Mouse (Mus musculus) frontal cortex, postnatal 36 days (tissue): ENCODE results near the gene Fadd.

Experiments used
- DNase-seq, 2 experiments: peaks; one replicate each; pipeline ENCODE4 v3.0.0; 2022; ENCODE audit warnings: low spot score in 2 of 2

Fadd gene

DNA sequence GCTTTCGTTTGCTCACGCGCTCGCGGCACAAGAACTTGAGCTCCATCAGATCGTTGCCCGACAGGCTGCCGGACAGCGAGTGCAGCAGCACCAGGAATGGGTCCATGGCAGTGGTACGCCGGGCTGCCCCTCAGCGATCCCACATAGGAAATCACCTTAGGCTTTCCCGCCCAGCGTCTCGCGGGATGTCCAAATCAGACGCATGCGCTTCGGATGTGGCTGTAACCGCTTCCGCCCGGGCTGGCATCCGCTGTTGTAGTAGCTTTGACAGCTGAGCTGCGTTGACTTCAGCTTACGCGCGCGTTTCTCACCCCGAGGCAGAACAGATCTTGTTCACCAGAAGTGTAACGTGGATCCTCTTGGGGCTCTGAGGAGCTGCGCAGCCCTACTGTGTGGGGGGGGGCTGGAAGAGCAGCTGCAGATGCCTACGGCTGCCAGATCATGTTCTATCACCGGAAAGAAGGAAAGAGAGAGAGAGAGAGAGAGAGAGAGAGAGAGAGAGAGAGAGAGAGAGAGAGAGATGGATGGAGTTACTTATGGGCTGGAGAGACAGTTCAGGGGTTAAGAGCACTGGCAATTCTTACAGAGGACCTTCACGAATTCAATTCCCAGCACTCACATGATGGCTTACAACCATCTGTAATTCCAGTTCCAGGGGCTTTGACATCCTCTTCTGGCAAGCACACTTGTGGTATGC, at the start of gene Fadd:
Gene Fadd (minus strand): TSS at position 180 of the 697 bp plus-strand sequence.
- peak; percentile 91 to 96 for DNase-seq

DNA sequence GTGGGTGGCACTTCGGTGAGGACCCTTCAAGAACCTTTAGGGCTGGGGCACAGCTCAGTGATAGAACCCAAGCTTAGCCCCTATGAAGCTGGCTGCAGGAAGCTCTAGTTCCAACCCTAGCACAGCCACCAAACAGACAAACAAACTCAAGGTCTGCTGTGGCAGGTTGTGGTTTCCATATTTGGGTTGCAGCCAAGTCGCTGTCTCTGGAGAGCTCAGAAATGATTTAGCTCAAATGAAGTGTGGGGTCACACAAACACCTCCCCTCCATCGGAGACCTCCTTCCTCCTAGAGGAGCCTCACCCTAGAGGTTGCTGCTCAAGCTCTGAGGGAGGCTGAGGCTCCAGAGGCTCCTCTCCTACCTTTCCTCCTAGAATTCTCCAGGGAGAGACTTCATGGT, 48.4 kb upstream of the Fadd start:
- no peak for DNase-seq

DNA sequence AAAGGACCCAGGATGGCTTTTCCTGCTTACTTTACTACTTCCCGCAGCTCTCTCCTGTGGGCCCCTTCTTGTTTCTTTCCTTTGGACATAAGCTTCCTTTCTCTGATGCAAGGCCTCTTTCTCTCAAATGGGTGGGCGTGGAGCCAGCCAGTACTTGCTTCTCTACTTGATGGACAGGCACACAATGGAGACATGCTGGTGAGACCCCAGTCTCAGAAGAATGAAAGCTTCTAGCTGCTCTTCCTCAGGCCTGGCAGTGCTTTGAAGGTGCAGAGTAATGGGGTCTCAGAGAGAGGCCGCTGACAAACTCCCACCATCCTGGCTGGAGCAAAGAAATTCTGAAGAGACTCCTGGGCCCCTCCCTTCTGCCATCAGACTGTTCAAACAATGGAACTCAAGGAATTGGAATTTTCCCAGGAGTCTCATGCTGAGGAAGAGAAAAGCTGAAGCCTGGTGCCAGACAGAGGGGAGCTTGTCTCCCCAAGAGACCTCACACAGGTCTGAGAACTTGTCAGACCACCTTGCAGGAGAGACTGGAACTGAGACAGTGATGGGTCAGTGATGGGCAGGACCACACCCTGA, 46.2 kb upstream of the Fadd start:
- no peak for DNase-seq

DNA sequence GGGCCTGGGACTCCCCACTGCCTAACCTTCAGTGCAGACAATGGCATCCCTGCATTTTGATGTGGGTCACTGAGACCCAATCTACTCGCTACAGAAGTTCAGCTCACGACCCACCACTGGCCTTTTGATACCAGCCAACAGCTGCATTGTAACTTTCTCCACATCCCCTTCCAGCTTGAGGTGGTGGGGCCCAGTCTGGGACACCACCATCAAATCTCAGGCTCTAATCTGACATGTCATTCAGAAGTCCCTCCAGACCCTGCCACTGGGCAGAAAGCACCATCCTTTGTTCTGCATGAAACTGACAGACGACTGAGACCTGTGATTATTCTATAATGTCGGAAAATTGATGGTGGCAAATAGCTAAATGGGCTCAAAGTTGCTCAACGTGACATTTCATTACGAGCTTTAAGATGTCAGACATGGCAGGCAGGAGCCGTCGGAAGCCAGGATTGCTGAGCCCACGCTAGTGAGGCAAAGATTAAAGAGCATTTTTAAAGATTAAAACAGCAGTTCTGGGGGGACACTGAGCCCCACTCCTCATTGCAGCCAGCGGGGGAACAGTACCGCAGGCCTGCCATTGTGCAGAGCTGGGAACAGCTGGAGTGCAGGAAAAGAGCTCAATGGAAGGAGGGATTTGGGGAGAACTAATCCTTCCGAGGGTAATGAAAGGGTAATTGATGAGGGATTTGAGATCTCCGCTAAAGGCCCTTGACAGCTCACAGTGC, 45.5 kb upstream of the Fadd start:
- DNase-seq = no peak

DNA sequence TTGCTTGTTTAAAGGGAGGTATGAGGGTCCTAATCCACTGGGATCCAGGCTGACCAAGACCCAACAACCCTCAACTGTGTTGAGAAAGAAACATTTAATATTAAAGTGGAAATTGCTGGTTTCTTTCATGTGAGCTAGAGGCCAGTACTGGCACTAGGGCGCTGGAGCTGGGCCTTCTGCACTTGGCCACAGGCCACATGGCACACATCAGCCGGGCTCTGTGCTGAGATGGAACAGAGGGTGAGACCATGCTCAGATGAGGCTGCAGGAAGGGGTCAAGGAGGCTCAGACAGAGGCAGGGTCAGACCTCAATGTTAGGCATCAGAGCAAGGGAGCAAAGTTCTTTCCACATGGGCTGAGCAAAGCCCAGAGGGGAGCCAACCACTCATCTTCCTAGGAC, 43.8 kb upstream of the Fadd start:
- DNase-seq = no peak

DNA sequence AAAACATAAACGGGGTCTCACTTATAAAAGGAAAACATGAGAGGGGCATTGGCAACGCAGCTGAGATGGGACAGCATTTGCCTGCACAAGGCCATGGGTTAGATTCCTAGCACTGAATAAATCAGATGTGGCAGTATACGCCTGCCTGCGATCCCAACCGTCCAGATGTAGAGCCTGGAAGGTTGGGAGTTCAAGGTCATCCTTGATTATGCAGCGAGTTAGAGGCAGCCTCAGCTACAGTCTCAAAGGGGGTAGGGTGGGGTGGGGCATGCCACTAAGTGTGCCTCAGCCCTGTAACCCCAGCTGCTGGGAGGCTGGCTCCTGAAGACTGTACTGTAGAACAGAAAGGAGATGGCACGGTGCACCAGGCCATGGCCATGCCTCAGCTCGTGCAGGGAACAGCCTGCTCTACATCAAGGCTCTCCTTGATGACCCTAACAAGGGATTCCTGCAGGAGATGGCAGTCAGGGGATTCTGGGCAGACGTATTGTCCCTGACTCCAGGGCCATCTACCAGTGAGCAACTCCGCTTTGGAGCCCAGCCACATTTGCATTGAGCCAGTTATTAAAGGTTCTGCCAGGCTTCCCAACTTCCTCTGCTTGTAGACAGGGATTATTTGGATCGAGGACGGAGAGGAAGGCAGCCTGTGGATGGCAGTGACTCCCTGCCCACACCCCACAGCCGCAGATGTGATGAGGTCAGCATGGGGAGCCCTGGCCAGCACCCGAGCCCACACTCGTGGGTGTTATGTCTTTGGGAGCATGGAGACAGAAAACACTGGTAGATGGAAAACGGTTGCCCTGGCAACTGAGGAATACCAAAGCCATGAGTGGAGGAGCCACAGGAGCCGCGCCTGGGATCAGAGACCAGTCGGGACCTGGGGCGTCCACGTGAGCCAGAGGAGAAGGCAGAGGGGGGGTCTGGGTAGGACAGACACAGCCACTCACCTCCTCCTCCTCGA, 38.7 kb upstream of the Fadd start:
- peak; percentile 24 to 36 for DNase-seq

DNA sequence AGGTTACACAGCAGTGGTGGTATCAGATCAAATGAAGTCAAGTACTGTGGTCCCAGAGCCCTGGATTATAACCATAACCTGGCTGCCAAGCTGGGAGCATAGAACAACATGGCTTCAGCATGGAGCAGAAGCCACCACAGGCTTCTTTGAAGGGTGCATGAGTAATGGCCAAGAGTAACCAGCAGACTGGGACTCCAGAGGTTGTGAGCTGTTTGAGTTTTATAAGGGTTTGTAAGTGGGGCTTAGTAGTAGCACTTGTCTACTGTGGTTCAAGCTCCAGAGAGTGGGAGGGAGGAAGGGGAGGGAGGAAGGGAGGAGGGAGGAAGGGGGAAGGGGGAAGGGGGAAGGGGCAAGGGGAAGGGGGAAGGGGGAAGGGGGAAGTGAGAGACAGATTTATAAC, 38.1 kb upstream of the Fadd start:
- no peak for DNase-seq

DNA sequence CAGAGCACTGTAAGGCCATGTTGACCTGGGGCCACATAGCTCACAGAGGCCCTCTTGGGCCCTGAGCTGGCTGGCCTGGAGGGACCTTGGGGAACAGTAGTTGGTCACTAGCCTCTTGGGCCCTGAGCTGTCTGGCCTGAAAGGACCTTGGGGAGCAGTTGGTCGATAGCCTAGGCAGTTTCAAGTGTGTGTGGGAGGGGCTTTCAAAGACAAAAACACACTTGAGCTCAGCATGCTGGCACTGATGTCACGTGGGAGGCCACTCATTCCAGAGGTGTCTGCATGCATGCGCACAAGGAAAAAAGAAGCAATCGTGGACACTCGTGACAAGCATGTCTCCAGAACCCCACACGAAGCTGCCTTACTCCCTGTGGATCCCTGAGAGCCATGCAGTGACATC, 33.1 kb upstream of the Fadd start:
- DNase-seq = no peak

DNA sequence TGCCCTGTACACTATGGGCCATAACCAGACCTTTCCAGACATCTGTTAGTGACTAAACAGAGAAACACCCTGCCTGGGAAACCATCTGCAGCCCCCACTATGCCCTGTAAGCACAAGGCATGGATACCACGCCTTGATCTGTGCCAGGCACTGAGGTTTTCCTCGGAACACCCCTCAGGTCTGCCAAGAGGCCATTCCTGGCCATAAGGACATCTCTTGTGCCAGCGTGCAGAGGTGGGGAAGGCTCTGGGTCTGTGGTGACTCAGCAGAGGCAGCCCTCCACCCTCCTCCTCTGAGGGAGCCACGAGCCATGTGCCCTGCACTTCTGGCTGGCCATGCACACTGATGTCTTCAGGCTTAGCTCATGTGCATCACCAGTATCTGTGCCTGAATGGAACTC, 30.6 kb upstream of the Fadd start:
- no peak for DNase-seq

DNA sequence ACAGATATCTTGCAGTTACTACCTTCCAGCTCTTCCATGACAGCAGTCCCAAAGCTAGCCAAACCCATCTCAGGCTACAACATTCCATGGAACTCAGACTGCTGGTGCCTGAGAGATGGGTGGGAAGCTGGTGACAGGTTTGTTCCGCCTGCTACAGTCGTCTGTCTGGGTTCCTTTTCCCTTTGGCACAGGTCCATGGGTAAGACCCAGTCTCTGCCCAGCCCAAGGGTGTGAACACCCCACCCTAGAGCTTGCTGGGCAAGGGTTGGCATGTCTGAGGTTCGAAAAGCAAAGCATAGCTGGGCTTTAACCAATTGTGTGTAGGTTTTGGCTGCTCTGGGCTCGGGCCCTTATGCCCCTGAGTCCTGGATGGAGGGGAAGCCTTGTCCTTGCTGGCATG, 30.1 kb upstream of the Fadd start:
- DNase-seq = no peak

DNA sequence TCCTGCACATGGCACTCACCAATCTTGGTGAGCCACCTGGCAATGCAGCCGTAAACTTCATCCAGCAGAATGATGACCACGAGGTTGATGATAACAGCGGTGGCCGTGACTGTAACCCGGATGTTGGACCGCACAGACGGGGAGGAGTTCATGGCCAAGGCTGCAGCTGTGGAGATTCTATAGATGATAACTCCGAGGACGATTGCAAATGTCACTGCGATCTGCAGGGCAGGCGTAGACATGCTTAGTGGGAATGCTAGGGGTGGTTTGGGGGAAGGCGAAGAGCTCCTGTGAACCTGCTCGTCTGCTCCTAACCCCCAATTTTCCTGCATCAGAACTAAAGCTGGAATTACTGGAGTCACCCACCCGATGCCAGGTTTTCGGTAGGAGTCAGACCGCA, 29.3 kb upstream of the Fadd start:
- no peak for DNase-seq

DNA sequence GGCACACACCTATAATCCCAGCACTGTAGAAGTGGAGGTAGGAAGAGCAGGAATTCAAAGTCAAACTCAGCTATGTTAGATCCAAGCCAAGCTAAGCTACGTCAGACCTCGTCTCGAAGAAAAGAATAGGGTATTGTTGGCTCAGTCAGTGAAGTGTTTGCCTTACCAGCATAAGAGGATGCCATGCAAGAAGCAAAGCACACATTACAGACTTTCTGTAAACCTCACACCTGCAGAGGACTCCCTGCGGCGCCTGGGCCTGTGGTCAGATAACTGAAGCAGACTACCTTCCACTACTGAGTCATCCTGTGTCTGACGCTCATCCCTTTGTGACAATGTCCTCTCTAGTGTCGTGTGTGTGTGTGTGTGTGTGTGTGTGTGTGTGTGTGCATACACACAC, 27.3 kb upstream of the Fadd start:
- DNase-seq = no peak

DNA sequence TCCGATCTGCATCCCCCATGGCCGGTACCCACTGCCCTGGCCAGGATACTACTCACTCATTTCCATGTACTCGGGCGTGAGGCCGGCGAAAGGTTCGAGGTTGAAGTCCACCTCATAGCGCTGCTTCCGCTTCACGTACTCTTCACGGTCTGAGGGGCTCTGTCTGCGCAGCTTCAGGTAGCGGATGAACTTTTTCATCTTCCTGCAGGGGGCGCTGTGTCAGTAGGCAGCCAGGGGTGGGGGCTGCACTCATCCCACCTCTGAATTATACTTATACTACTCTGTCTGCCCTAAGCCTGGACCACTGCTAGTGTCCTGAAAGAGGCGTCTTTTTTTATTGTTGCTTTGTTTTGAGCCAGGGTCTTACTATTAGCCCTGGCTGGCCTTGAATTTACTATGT, 25.6 kb upstream of the Fadd start:
- no peak for DNase-seq

DNA sequence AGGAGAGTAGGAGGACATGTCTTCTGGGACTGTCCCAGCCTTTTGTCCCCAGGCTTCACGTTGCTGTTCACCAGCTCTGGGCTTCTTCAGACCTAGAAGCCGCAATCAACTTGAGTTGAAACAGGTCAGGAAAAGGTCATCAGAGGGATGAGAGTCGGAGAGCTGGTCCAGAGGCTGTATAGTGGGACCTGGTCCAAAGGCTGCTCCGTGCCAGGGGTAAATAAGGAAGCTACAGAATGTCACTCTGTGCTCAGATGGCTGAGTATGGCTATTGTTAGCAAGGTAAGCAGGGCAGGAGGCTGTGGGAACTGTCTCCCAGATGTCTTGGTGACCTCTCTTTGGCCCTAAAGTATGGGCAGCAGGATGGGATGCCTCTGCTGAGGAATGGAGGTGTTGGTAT, 22.5 kb upstream of the Fadd start:
- DNase-seq = no peak

DNA sequence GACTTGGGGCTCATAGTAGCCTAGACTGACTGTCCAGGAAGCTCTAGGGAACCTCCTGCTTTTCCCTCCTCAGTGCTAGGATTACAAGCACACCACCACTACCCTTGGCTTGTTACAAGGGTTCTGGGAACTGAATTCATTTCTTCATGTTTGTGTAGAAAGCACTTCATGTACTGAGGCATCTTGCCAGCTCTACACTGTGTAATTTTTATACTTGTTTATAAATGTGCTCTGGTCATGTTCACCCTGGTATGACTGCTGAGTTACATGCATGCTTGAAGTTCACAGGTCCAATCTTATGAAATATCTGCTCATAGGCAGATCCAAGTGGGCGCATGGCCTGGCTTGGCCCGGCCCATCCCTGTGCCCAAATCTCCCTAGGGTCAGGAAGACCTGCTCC, 22.0 kb upstream of the Fadd start:
- no peak for DNase-seq

DNA sequence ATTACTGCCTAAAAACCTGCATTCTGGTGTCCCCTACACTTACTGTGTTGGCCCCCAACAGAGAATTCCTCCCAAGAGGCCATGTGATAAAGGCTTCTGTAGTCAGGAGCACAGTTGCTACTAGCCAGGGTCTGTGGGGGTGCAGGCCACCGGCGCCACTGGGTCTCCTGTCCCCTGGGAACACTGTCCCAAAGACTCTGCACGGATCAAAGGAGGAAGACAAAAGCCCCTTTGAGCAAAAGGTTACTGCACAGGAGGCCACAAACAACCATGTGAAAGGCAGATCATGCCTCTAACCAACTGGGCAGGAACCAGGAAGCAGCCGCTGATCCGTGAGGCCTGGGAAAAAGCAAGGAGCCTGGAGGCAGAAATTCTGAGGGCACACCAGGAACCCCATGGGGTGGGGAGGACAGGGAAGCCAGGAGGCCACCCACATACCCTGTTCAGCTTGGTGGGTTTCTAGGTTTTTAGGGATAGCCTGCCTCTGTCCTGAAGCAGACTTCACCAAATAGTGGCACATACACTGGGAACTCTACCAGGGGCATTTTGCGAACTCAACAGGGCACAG, 18.2 kb upstream of the Fadd start:
- DNase-seq = no peak

DNA sequence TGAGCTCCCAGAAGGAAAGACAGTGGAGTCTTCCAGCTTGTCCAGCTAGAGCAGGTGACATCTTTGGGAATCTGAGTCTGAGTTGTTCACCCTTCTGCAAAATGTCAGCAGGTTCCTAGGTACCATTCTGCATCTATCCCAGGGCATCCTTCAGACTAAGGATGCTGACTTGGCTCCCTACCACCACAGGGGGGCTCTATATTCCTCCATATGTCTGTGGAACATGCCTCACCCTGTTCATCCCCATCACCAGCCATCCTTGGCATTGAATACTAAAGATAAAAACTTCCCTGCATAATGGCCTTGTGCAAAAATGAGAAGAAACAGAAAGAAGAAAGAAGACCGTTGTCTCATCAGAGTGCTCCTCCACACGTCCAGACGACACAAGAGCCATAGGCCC, 7.2 kb upstream of the Fadd start:
- no peak for DNase-seq

DNA sequence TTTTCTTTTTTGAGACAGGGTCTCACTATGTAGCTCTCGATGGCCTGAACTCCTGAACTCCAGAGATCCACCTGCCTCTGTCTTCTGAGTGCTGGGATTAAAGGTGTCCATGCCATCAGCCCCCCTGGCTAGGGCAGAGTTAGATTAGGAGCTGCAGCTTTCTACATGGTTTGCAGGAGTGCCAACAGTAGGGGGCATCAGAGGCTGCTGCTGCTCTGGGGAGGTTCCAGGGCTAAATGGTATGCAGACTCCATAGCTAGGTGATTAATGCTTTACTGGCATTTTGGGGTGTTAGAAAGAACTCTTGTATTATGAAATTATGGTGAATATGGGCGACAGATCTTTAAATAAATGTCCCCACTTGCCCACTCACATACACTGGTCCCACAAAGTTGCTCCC, 5.0 kb upstream of the Fadd start:
- peak; percentile 57 to 64 for DNase-seq

DNA sequence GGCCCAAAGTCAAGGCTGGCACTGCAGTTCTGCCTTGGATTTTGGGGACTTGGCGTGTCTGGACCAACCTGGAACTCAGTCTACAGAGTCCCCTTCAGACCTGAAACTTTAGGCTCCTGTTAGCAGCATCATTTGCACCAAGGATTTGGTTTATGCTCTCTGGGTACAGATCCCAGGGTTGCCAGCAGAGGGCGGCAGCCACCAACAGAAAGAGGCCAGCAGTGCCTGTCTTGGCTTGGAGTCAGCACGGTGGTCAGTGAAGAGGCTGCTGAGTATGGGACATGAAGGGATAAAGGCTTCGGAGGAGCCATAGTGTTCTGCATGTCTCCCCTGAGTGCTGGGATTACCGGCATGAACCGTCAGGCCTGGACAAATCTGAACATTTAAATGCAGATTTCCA, 3.4 kb upstream of the Fadd start:
- DNase-seq = peak; percentile 57 to 72

DNA sequence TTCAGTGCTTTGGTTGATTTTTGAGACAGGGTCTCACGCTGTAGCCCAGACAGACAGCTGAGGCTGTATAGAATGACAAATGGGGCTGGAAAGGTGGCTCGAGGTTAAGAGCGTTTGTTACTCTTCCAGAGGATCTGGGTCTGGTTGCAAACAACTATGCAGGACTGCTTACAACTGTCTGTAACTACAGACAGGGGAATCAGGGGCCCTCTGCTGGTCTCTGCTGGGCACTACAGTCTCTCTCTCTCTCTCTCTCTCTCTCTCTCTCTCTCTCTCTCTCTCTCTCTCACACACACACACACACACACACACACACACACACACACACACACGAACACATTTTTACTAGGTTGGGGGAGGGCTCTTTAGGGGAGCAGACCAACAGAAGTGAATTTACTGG, 1.4 kb upstream of the Fadd start:
- DNase-seq = peak in 1 of 2 experiments; percentile 22

DNA sequence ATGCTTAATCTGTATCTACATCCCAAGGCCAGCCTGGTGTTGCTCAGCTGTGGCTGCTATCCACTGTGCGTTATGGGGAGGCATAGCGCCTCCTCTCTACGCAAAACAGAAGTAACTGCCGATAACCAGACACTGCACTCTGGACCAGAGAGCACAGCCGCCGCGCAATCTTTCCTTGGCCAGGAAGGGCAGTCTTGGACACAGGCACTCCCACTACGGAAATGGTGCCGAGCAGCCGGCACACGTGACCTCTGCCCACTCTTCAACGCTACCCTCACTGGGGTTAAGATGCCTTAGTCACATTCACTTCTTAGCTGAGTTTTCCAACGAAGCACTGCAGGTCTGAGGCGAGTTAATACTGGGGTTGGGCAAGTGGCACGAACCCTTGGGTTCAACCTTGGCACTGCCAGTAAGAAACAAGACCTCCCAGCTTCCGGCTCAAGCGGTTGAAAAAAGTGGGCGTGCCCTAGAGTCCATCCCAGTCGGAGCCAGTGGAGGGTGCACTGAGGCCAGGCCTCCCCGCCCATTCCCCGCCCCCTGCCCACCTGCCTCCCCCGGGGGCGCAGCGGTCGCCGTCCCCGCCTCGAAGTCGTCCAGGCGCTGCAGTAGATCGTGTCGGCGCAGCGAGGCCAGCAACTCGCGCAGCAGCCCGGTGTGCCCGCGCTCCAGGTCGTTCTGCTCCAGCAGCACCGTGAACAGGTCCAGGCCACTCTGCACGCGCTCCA, 542 bp downstream of the Fadd start:
- peak; percentile 34 to 61 for DNase-seq
